ENCODE assay signal across 14 mouse cellular contexts in the genomic region with DNA sequence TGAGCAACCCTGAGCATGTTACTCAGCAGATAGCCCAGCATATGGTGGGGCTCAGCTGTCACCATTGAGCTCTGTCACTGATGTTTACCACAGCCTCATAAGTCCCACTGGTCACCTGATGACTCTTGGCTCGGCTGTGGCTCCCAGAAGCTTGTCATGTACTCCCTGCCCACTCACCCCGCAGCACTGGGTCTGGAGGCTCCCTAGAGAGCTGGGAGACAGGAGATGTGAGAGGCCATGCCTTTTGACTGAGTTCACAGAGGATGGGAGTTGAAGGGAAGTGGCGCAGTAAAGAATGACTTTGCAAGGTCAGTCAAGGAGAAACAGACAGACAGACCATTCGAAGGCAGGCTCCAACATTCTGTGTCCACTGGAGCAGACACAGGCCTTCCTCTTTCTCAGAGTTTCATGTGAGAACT. TPM values are rescaled to one million over a fixed set of nuclear protein-coding genes. Genes with fewer than 3 reads are reported as not detected.
DNase-seq lines count a peak whose midpoint lies in the region; ATAC-seq and TF ChIP-seq lines count a peak whose summit lies in the region.
"Had no signal": no experiment of that assay in that cellular context is flagged by ENCODE, and none has a peak within 500 bp of the region (broad histone marks: within the 10 kb centered on the region; RNA-seq: fewer than 3 reads in every experiment).

No protein-coding gene starts in this region.

- peak; percentile 33 for DNase-seq in kidney, adult 2 months
- DNase-seq in kidney, adult 8-10 months = no peak
- no peak for DNase-seq in liver, postnatal 0 days
- DNase-seq in ovary, adult 18-20 months (ENCODE audit: low spot score) = no peak
- DNase-seq in urinary bladder, adult 2 months (ENCODE audit: low spot score) = no peak
- no peak for DNase-seq in urinary bladder, adult 18-20 months (ENCODE audit: low spot score in 2 of 2)
- DNase-seq: adrenal gland, postnatal 14 days; cerebellum, postnatal 25 days; retina, postnatal 1 day; thymus, postnatal 4 days had no signal

- peak overlapping the region; percentile 7 for H3K4me2 ChIP-seq in heart, embryonic 12.5 days
- H3K4me2 ChIP-seq in liver, postnatal 0 days (ENCODE audit: low read depth, low read length) = peak overlapping the region; percentile 22; the same call in 1 of the 2 replicates
- H3K4me2 ChIP-seq: midbrain, embryonic 13.5 days had no signal

- 31% methylated on average over 4 of the region's 4 CpGs for whole genome bisulfite sequencing in kidney, adult 2 months
- whole genome bisulfite sequencing in heart, embryonic 12.5 days = 34% methylated on average over 4 of the region's 4 CpGs
- 37% methylated on average over 4 of the region's 4 CpGs for WGBS in liver, postnatal 0 days (ENCODE audit: insufficient replicate concordance)

- peak overlapping the region; percentile 38 for H3K9ac ChIP-seq in heart, embryonic 12.5 days
- H3K9ac ChIP-seq in liver, postnatal 0 days (replicated peaks) = no peak overlapping the region
- H3K9ac ChIP-seq: midbrain, embryonic 13.5 days had no signal

- H3K27me3 ChIP-seq in kidney, adult 2 months (replicated peaks; ENCODE audit: control insufficient read depth, insufficient read depth, low read length) = no peaks in the 10 kb centered on the region
- no peaks in the 10 kb centered on the region for H3K27me3 ChIP-seq in E14TG2a.4 (ENCODE audit: insufficient read depth, low read length)
- H3K27me3 ChIP-seq in heart, embryonic 12.5 days (replicated peaks) = no peaks in the 10 kb centered on the region
- no peaks in the 10 kb centered on the region for H3K27me3 ChIP-seq in liver, postnatal 0 days (ENCODE audit: insufficient read depth, low read length)
- H3K27me3 ChIP-seq: midbrain, embryonic 13.5 days had no signal

- no peak overlapping the region for H3K4me3 ChIP-seq in kidney, adult 2 months (ENCODE audit: insufficient read depth, low read depth, low read length)
- peak overlapping the region; percentile 97 for H3K4me3 ChIP-seq in E14TG2a.4 (replicated peaks; ENCODE audit: low read length)
- H3K4me3 ChIP-seq in heart, embryonic 12.5 days = no peak overlapping the region
- H3K4me3 ChIP-seq in liver, postnatal 0 days (ENCODE audit: low read depth, low read length) = no peak overlapping the region
- H3K4me3 ChIP-seq: midbrain, embryonic 13.5 days had no signal

- TF ChIP-seq CTCF in kidney, adult 2 months (conservative IDR thresholded peaks at IDR 0.05; ENCODE audit: insufficient read depth, insufficient read length, low read depth, low read length) = no peak
- no peak for TF ChIP-seq CTCF in E14TG2a.4 (conservative IDR thresholded peaks at IDR 0.05; ENCODE audit: low read length)
- no peak for TF ChIP-seq CTCF in liver, postnatal 0 days (IDR thresholded peaks at IDR 0.05; ENCODE audit: low read depth)

- peak overlapping the region; percentile 87 for H3K27ac ChIP-seq in kidney, adult 2 months (ENCODE audit: insufficient read depth, low read depth, low read length)
- peak overlapping the region; percentile 88 for H3K27ac ChIP-seq in heart, embryonic 12.5 days (ENCODE audit: poor library complexity, severe bottlenecking)
- H3K27ac ChIP-seq in liver, postnatal 0 days (ENCODE audit: low read depth) = peak overlapping the region; percentile 83
- H3K27ac ChIP-seq: midbrain, embryonic 13.5 days had no signal

- no peaks in the 10 kb centered on the region for H3K36me3 ChIP-seq in kidney, adult 2 months (ENCODE audit: control insufficient read depth, insufficient read depth, low read length)
- peaks cover 100% of the 10 kb centered on the region for H3K36me3 ChIP-seq in E14TG2a.4 (ENCODE audit: insufficient read depth, low read length)
- H3K36me3 ChIP-seq in heart, embryonic 12.5 days = peaks cover 40% of the 10 kb centered on the region
- H3K36me3 ChIP-seq in liver, postnatal 0 days (replicated peaks; ENCODE audit: insufficient read depth, low read length) = peaks cover 54% of the 10 kb centered on the region

- no peaks in the 10 kb centered on the region for H3K9me3 ChIP-seq in E14TG2a.4 (ENCODE audit: low read length)
- H3K9me3 ChIP-seq in heart, embryonic 12.5 days (replicated peaks) = no peaks in the 10 kb centered on the region
- no peaks in the 10 kb centered on the region for H3K9me3 ChIP-seq in liver, postnatal 0 days (ENCODE audit: low read length)
- H3K9me3 ChIP-seq: midbrain, embryonic 13.5 days had no signal

- TF ChIP-seq POLR2A in kidney, adult 2 months (IDR thresholded peaks at IDR 0.05; ENCODE audit: low read depth, low read length) = no peak

- peak; percentile 62 for ATAC-seq in heart, embryonic 12.5 days (ENCODE audit: insufficient number of reproducible peaks, low FRiP score)
- ATAC-seq in liver, postnatal 0 days = peak; percentile 22; the same call in 1 of the 2 replicates
- ATAC-seq: intestine, postnatal 0 days; midbrain, embryonic 13.5 days had no signal

- H3K4me1 ChIP-seq in kidney, adult 2 months (ENCODE audit: control insufficient read depth, insufficient read depth, low read length) = peaks cover 27% of the 10 kb centered on the region; the same call in 1 of the 2 replicates
- peaks cover 100% of the 10 kb centered on the region for H3K4me1 ChIP-seq in E14TG2a.4 (replicated peaks; ENCODE audit: low read depth, low read length)
- peaks cover 95% of the 10 kb centered on the region for H3K4me1 ChIP-seq in heart, embryonic 12.5 days (replicated peaks)
- H3K4me1 ChIP-seq in liver, postnatal 0 days (ENCODE audit: insufficient read depth) = peaks cover 65% of the 10 kb centered on the region

- no peak for TF ChIP-seq EP300 in liver, postnatal 0 days (IDR thresholded peaks at IDR 0.05; ENCODE audit: low read depth)

RNA-seq across cellular contexts. Expression of a gene that starts 10.2 kb away (rescaled TPM):
- polyA plus RNA-seq in kidney, adult 2 months (2012; rRNA removed) = 78.4 and 89.6 TPM in 2 replicates
- polyA plus RNA-seq in heart, embryonic 12.5 days (2016; fragmentation: Nextera tagmentation; extraction: Ambion mirVana) = 330 and 331 TPM in 2 replicates
- polyA plus RNA-seq in liver, postnatal 0 days (2015; fragmentation: Nextera tagmentation; extraction: Ambion mirVana) = 25.4 and 29.6 TPM in 2 replicates
- 36.2 and 38.7 TPM in 2 replicates for polyA plus RNA-seq in urinary bladder, adult 2 months (2012; rRNA removed)

RNA-seq across cellular contexts. Expression of a gene that starts 55.3 kb away (rescaled TPM):
- 16.6 and 19.3 TPM in 2 replicates for polyA plus RNA-seq in kidney, adult 2 months (2012; rRNA removed)
- 8.3 and 11.5 TPM in 2 replicates for polyA plus RNA-seq in heart, embryonic 12.5 days (2016; fragmentation: Nextera tagmentation; extraction: Ambion mirVana)
- polyA plus RNA-seq in liver, postnatal 0 days (2015; fragmentation: Nextera tagmentation; extraction: Ambion mirVana) = 1.8 and 2.1 TPM in 2 replicates
- polyA plus RNA-seq in urinary bladder, adult 2 months (2012; rRNA removed) = 8.9 and 9.7 TPM in 2 replicates
